Mouse (Mus musculus) liver, embryonic 15.5 days (tissue): ENCODE data around the gene Gm16503. TPM values are rescaled to one million over a fixed set of nuclear protein-coding genes. Genes with fewer than 3 reads are reported as not detected.
"Not testable (repeated sequence)": the region's sequence is repeated elsewhere in the genome, so short reads cannot be mapped to it uniquely, and the experiment has no call there.

Experiments
- ATAC-seq: fragments of 200-750 bp; cut with Nextera tagmentation; 2 replicates; pipeline ENCODE4 v1.8.0; 2017; ENCODE audit warnings: moderate number of reproducible peaks, mild to moderate bottlenecking, moderate library complexity; ENCODE audit not compliant: insufficient read depth
- H3K27ac ChIP-seq: fragments of 300-500 bp; sonication (generic); replicated peaks from 2 replicates; pipeline ENCODE4 v1.5.1; 2015; ENCODE audit warnings: mild to moderate bottlenecking, inconsistent platforms
- H3K27me3 ChIP-seq: fragments of 300-500 bp; sonication (generic); 2 replicates; pipeline ENCODE4 v1.6.1; 2015; ENCODE audit warnings: mild to moderate bottlenecking, inconsistent platforms
- H3K36me3 ChIP-seq: fragments of 300-500 bp; sonication (generic); replicated peaks from 2 replicates; pipeline ENCODE4 v1.6.1; 2015; ENCODE audit warnings: moderate library complexity, mild to moderate bottlenecking, inconsistent platforms
- H3K4me1 ChIP-seq: fragments of 300-500 bp; sonication (generic); replicated peaks from 2 replicates; pipeline ENCODE4 v1.6.1; 2015; ENCODE audit warnings: inconsistent platforms
- H3K4me2 ChIP-seq: fragments of 300-500 bp; sonication (generic); 2 replicates; pipeline ENCODE4 v1.6.1; 2015; ENCODE audit warnings: moderate library complexity, mild to moderate bottlenecking, inconsistent platforms
- H3K4me3 ChIP-seq: fragments of 300-500 bp; sonication (generic); replicated peaks from 2 replicates; pipeline ENCODE4 v1.5.1; 2015; ENCODE audit warnings: mild to moderate bottlenecking, inconsistent platforms
- H3K9ac ChIP-seq: fragments of 300-500 bp; sonication (generic); 2 replicates; pipeline ENCODE4 v1.6.1; 2015; ENCODE audit warnings: moderate library complexity, mild to moderate bottlenecking, inconsistent platforms
- H3K9me3 ChIP-seq: fragments of 300-500 bp; sonication (generic); replicated peaks from 2 replicates; pipeline ENCODE4 v1.6.1; 2016; ENCODE audit warnings: inconsistent platforms
- WGBS: fragments of 180-500 bp; shearing (Covaris S2); methylation state at CpG from one replicate; pipeline ENCODE4 v1.1.7; 2015; ENCODE audit warnings: mixed read lengths; ENCODE audit not compliant: insufficient replicate concordance; 5-methylcytosine and 5-hydroxymethylcytosine counted together
- polyA plus RNA-seq: library from polyadenylated mRNA; unstranded; fragments of >200 nt; fragmentation: Nextera tagmentation; extraction: Ambion mirVana; gene quantifications from 2 replicates; pipeline ENCODE4 v1.2.1, GENCODE M21; 2015

Gm16503 gene
- polyA plus RNA-seq, 1 experiment from 2014 or later: 0.07 TPM

DNA sequence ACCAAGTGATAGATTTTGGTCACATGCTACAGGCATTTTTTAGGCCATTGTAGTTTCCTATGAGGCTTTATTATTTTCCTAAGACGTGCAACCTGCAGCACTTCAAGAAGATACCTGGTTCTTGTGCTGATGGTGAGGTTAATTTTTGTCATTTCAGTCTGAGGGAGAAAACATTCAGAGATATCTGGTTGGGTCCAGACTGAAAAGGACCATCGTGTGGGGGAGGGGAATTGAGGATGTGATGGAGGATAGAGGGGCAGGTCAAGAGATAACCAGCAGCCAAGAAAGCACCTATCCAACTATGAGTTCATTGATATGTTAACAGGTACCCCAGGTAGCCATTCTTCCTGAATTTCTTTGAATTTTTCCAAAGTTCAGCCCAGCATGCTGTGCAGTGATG lies 14.3 kb downstream of the Gm16503 start:
- H3K4me1 ChIP-seq, H3K4me3 ChIP-seq, H3K9ac ChIP-seq, H3K9me3 ChIP-seq, H3K27me3 ChIP-seq, H3K4me2 ChIP-seq, H3K27ac ChIP-seq, H3K36me3 ChIP-seq, ATAC-seq: not testable (repeated sequence)
- 43% methylated on average over 2 of the region's 2 CpGs for WGBS

DNA sequence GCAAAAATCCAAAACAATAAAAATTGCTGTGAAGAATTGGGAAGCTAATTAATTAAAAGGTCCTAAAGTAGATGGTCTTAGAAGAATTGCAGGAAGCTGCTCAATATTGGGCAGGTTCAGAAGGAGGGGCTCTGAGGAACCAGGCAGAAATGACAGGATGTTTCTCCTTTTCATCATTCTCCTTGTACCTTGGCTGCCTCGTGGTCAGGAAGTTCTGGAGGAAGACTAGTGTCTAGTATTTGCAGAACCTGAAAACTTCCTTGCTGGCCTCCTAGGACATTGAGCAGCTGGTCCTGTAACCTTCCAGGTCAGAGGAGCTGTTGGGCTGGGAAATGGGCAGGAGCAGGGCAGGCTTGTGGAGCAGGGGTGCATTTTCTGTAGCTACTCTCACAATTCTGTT lies 16.9 kb downstream of the Gm16503 start:
- H3K4me2 ChIP-seq, H3K4me3 ChIP-seq, H3K36me3 ChIP-seq, H3K27ac ChIP-seq, H3K4me1 ChIP-seq, ATAC-seq, H3K9ac ChIP-seq, H3K27me3 ChIP-seq, H3K9me3 ChIP-seq: not testable (repeated sequence)
- 16% methylated on average over 1 of the region's 1 CpGs for WGBS

GRCm38 (mm10) chr4:147558011-147558410 lies 18.0 kb downstream of the Gm16503 start:
- not testable (repeated sequence) for H3K4me1 ChIP-seq, H3K4me2 ChIP-seq, H3K27ac ChIP-seq, H3K9ac ChIP-seq, H3K36me3 ChIP-seq, H3K9me3 ChIP-seq, H3K4me3 ChIP-seq, H3K27me3 ChIP-seq, ATAC-seq

DNA sequence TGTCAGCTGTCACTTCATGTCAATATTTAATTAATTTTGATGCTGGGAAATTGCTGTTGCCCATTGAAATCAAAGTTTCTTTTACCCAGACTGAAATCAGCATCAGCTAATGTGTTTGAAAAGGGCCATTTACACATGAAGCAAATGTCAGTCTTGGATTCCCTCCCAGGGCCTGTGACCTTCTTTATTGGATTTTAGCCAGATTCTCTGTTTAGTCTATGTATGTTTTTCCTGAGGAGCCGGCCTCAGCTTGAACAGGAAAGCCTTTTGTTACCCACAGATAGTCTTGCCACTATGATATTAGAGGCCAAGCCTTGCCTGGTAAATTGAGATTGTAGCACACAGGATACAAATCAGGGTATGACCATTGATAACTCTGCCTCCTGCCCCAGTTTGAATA lies 19.1 kb downstream of the Gm16503 start:
- not testable (repeated sequence) for H3K27ac ChIP-seq, H3K4me2 ChIP-seq, H3K4me1 ChIP-seq, H3K27me3 ChIP-seq, H3K4me3 ChIP-seq, H3K9me3 ChIP-seq, H3K36me3 ChIP-seq, ATAC-seq, H3K9ac ChIP-seq
- 35% methylated on average over 1 of the region's 1 CpGs for WGBS

DNA sequence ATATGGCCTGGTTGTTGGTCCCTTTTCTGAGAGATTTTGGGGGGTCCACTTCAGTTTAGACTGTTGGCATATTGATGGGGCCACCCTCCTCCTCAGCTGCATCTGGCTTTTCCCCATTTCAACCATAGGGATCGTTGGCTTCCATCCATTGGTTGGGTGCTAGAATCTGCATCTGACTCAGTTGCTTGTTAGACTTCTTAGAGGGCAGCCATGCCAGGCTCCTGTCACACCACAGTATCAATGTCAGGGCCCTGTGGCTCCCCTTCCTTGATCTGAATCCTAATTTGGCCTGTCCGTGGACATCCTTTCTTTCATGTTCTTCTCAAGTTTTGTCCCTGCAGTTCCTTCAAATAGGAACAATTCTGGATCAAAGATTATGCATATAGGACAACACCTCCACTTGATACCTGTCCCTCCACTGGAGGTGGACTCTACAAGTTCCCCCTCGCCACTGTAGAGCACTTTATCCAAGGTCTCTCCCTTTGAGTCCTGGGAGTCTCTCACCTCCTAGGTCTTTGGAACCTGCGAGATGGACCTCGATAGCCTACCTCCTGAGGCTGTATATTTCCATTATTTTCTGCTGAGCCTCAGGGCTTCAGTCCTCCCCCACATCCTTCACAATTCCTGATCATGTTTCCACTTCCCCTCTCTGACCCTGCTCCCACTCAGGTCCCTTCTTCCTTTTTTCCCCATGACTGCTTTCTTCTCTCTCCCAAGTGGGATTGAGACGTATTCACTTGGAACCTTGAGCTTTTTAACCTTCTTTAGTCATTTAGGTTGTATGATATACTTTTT lies 25.6 kb downstream of the Gm16503 start:
- Histone ChIP-seq H3K27ac (no peak overlapping the region), H3K4me3 (no peak overlapping the region), H3K36me3 (no peaks in the 10 kb centered on the region), H3K9ac (no peak overlapping the region), H3K4me2 (no peak overlapping the region), H3K4me1 (no peaks in the 10 kb centered on the region), H3K9me3 (no peaks in the 10 kb centered on the region), H3K27me3 (no peaks in the 10 kb centered on the region)
- 48% methylated on average over 6 of the region's 6 CpGs for WGBS
- ATAC-seq: no peak

GRCm38 (mm10) chr4:147571156-147571555 lies 31.1 kb downstream of the Gm16503 start:
- WGBS: 52% methylated on average over 8 of the region's 8 CpGs

DNA sequence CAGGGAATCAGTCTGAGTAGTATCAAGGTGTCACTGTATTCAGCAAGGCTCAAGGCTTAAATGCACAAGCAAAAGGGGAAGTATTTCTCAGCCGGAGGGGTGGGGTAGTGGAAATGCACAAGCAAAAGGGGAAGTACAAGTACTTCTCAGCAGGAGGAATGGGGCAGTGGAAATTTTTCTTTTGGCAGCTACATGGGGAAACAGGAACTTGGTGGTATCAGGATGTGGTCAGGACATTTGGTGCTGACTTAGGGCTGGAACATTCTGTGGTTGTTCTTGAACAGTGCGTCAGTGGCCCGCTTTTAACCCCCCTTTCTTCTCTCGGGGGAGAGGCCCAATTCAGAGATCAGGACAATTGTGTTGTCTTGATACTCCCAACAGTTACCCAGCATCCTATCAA lies 39.4 kb downstream of the Gm16503 start:
- not testable (repeated sequence) for H3K4me3 ChIP-seq, ATAC-seq
- WGBS: 57% methylated on average over 4 of the region's 4 CpGs

More at GRCm38 (mm10) chr4:147571156-147571555, 31.1 kb downstream of the Gm16503 start:
- not testable (repeated sequence) for H3K4me3 ChIP-seq, ATAC-seq, H3K27me3 ChIP-seq, H3K4me2 ChIP-seq, H3K4me1 ChIP-seq, H3K27ac ChIP-seq, H3K36me3 ChIP-seq, H3K9ac ChIP-seq, H3K9me3 ChIP-seq

GRCm38 (mm10) chr4:147586511-147587473 lies 46.8 kb downstream of the Gm16503 start:
- Histone ChIP-seq H3K27ac (no peak overlapping the region), H3K36me3 (no peaks in the 10 kb centered on the region), H3K27me3 (no peaks in the 10 kb centered on the region), H3K4me3 (no peak overlapping the region), H3K4me2 (no peak overlapping the region), H3K9me3 (peaks cover 7% of the 10 kb centered on the region; the same call in 1 of the 2 replicates), H3K4me1 (no peaks in the 10 kb centered on the region), H3K9ac (no peak overlapping the region)
- WGBS: 35% methylated on average over 1 of the region's 1 CpGs
- ATAC-seq: no peak

More for the DNA sequence above, 39.4 kb downstream of the Gm16503 start:
- not testable (repeated sequence) for H3K36me3 ChIP-seq, H3K27me3 ChIP-seq, H3K4me1 ChIP-seq, H3K9me3 ChIP-seq, H3K9ac ChIP-seq, H3K27ac ChIP-seq, H3K4me2 ChIP-seq

Other genes with a start within 250 kb of the Gm16503 start
- gene Zfp988, start 234.5 kb upstream of the Gm16503 start, polyA plus RNA-seq: not detected in 2 replicates
- gene Zfp978, start 178.9 kb upstream of the Gm16503 start, polyA plus RNA-seq: 0.16 TPM in 1 of 2 replicates, not detected in the other
- 1.5 and 1.7 TPM in 2 replicates for gene Zfp982, start 47.8 kb upstream of the Gm16503 start, polyA plus RNA-seq
- 0.06 and 0.07 TPM in 2 replicates for gene Zfp985, start 13.1 kb downstream of the Gm16503 start, polyA plus RNA-seq
- gene Zfp979, start 102.3 kb downstream of the Gm16503 start, polyA plus RNA-seq: 1.4 and 2.0 TPM in 2 replicates
- not detected in 2 replicates for gene Zfp534, start 162.3 kb downstream of the Gm16503 start, polyA plus RNA-seq